Comparison of ENCODE assay signal across 31 mouse cellular contexts in genomic region chr5:30411524-30411923, GRCm38 (mm10). TPM values are rescaled to one million over a fixed set of nuclear protein-coding genes. Genes with fewer than 3 reads are reported as not detected.
DNase-seq lines count a peak whose midpoint lies in the region; ATAC-seq and TF ChIP-seq lines count a peak whose summit lies in the region.
"Had no signal": no experiment of that assay in that cellular context is flagged by ENCODE, and none has a peak within 500 bp of the region (broad histone marks: within the 10 kb centered on the region; RNA-seq: fewer than 3 reads in every experiment).

No protein-coding gene starts in this region.

- H3K27me3 ChIP-seq in kidney, adult 2 months (replicated peaks; ENCODE audit: control insufficient read depth, insufficient read depth, low read length) = no peaks in the 10 kb centered on the region
- no peaks in the 10 kb centered on the region for H3K27me3 ChIP-seq in kidney, embryonic 16.5 days (ENCODE audit: insufficient read depth, low read length)
- H3K27me3 ChIP-seq in neural tube, embryonic 13.5 days = no peaks in the 10 kb centered on the region
- H3K27me3 ChIP-seq in neural tube, embryonic 15.5 days (replicated peaks) = no peaks in the 10 kb centered on the region
- H3K27me3 ChIP-seq: embryonic facial prominence, embryonic 12.5 days; heart, embryonic 13.5 days had no signal

- WGBS in kidney, adult 2 months = 56% methylated on average over 10 of the region's 10 CpGs
- 68% methylated on average over 10 of the region's 10 CpGs for WGBS in kidney, embryonic 16.5 days
- 47% methylated on average over 10 of the region's 10 CpGs for WGBS in neural tube, embryonic 13.5 days
- 48% methylated on average over 10 of the region's 10 CpGs for WGBS in neural tube, embryonic 15.5 days

- no peaks in the 10 kb centered on the region for H3K36me3 ChIP-seq in kidney, adult 2 months (ENCODE audit: control insufficient read depth, insufficient read depth, low read length)
- H3K36me3 ChIP-seq in kidney, embryonic 16.5 days (ENCODE audit: insufficient read depth, low read length) = no peaks in the 10 kb centered on the region
- no peaks in the 10 kb centered on the region for H3K36me3 ChIP-seq in neural tube, embryonic 13.5 days
- H3K36me3 ChIP-seq in neural tube, embryonic 15.5 days = no peaks in the 10 kb centered on the region
- H3K36me3 ChIP-seq: embryonic facial prominence, embryonic 12.5 days; G1E; heart, embryonic 13.5 days; liver, embryonic 13.5 days had no signal

- no peak for TF ChIP-seq CTCF in kidney, adult 2 months (conservative IDR thresholded peaks at IDR 0.05; ENCODE audit: insufficient read depth, insufficient read length, low read depth, low read length)

- DNase-seq in adrenal gland, adult 2 months = peak; percentile 23
- DNase-seq in adrenal gland, postnatal 14 days = no peak
- peak; percentile 58 for DNase-seq in kidney, adult 2 months
- DNase-seq in right cerebral cortex, postnatal 36 days (ENCODE audit: low spot score in 2 of 2) = no peak
- no peak for DNase-seq in cerebellum, adult 18-20 months
- DNase-seq: cerebellum, adult 2 months; forebrain, postnatal 0 days; heart, adult 11 months; heart, postnatal 4 days; layer of hippocampus, postnatal 36 days; liver, embryonic 13.5 days; lung, postnatal 10 days; right cerebral cortex, adult 18-20 months; spleen, adult 18-20 months; thymus, postnatal 14 days had no signal

- no peak overlapping the region for H3K27ac ChIP-seq in kidney, adult 2 months (ENCODE audit: insufficient read depth, low read depth, low read length)
- no peak overlapping the region for H3K27ac ChIP-seq in kidney, embryonic 16.5 days (ENCODE audit: low read length)
- 0 out of 2 replicates have a peak overlapping the region, but pooled peaks have one; percentile 5 for H3K27ac ChIP-seq in neural tube, embryonic 13.5 days (replicated peaks)
- H3K27ac ChIP-seq in neural tube, embryonic 15.5 days (replicated peaks) = no peak overlapping the region
- H3K27ac ChIP-seq: embryonic facial prominence, embryonic 12.5 days; heart, embryonic 13.5 days; liver, embryonic 13.5 days had no signal

- H3K4me3 ChIP-seq in kidney, adult 2 months (ENCODE audit: insufficient read depth, low read depth, low read length) = no peak overlapping the region
- no peak overlapping the region for H3K4me3 ChIP-seq in kidney, embryonic 16.5 days (ENCODE audit: low read length)
- no peak overlapping the region for H3K4me3 ChIP-seq in neural tube, embryonic 13.5 days
- no peak overlapping the region for H3K4me3 ChIP-seq in neural tube, embryonic 15.5 days (replicated peaks)
- H3K4me3 ChIP-seq: embryonic facial prominence, embryonic 12.5 days; heart, embryonic 13.5 days; liver, embryonic 13.5 days; megakaryocyte, embryonic 14.5 days; myocyte had no signal

- no peak for ATAC-seq in kidney, embryonic 16.5 days (ENCODE audit: low FRiP score, low TSS enrichment)
- ATAC-seq in neural tube, embryonic 13.5 days (ENCODE audit: low read depth) = no peak
- ATAC-seq in neural tube, embryonic 15.5 days (ENCODE audit: low FRiP score) = no peak
- ATAC-seq: CD4-positive, CD25-positive, alpha-beta regulatory T cell, adult 4 months; forebrain, postnatal 0 days; inflammation-experienced regulatory T-cells, adult 6 months had no signal

- no peaks in the 10 kb centered on the region for H3K4me1 ChIP-seq in kidney, adult 2 months (ENCODE audit: control insufficient read depth, insufficient read depth, low read length)
- no peaks in the 10 kb centered on the region for H3K4me1 ChIP-seq in kidney, embryonic 16.5 days (ENCODE audit: insufficient read depth, low read length)
- peaks cover 32% of the 10 kb centered on the region for H3K4me1 ChIP-seq in neural tube, embryonic 13.5 days (replicated peaks)
- H3K4me1 ChIP-seq in neural tube, embryonic 15.5 days = peaks cover 20% of the 10 kb centered on the region
- H3K4me1 ChIP-seq: liver, embryonic 13.5 days; megakaryocyte, embryonic 14.5 days had no signal

- H3K9ac ChIP-seq in kidney, embryonic 16.5 days (replicated peaks; ENCODE audit: low read length) = no peak overlapping the region
- no peak overlapping the region for H3K9ac ChIP-seq in neural tube, embryonic 13.5 days
- H3K9ac ChIP-seq in neural tube, embryonic 15.5 days (replicated peaks) = no peak overlapping the region
- H3K9ac ChIP-seq: embryonic facial prominence, embryonic 12.5 days; forebrain, postnatal 0 days; heart, embryonic 13.5 days; liver, embryonic 13.5 days had no signal

- H3K4me2 ChIP-seq in kidney, embryonic 16.5 days (replicated peaks; ENCODE audit: low read depth, low read length) = no peak overlapping the region
- H3K4me2 ChIP-seq in neural tube, embryonic 13.5 days = no peak overlapping the region
- no peak overlapping the region for H3K4me2 ChIP-seq in neural tube, embryonic 15.5 days
- H3K4me2 ChIP-seq: embryonic facial prominence, embryonic 12.5 days; heart, embryonic 13.5 days; liver, embryonic 13.5 days had no signal

- TF ChIP-seq POLR2A in kidney, adult 2 months (IDR thresholded peaks at IDR 0.05; ENCODE audit: low read depth, low read length) = no peak

- no peaks in the 10 kb centered on the region for H3K9me3 ChIP-seq in kidney, embryonic 16.5 days (ENCODE audit: low read length)
- H3K9me3 ChIP-seq in neural tube, embryonic 13.5 days = no peaks in the 10 kb centered on the region
- H3K9me3 ChIP-seq in neural tube, embryonic 15.5 days (replicated peaks) = no peaks in the 10 kb centered on the region
- H3K9me3 ChIP-seq: embryonic facial prominence, embryonic 12.5 days; G1E; heart, embryonic 13.5 days; liver, embryonic 13.5 days; megakaryocyte, embryonic 14.5 days had no signal

RNA-seq across cellular contexts. Expression of gene Otof, which starts 50.2 kb away (rescaled TPM):
- total RNA-seq in adrenal gland, adult 2 months (2021) = under 1 TPM; 0.06 to 0.10 TPM
- 0.42 and 0.43 TPM in 2 replicates for polyA plus RNA-seq in adrenal gland, adult 2 months (2012; rRNA removed)
- 0.07 and 0.08 TPM in 2 replicates for total RNA-seq in adrenal gland, postnatal 14 days (2021)
- 0.05 TPM in 1 of 2 replicates, not detected in the other for polyA plus RNA-seq in kidney, adult 2 months (2012; rRNA removed)
- 0.06 and 0.09 TPM in 2 replicates for polyA plus RNA-seq in kidney, embryonic 16.5 days (2015; fragmentation: Nextera tagmentation; extraction: Ambion mirVana)
- 0.88 and 0.92 TPM in 2 replicates for polyA plus RNA-seq in neural tube, embryonic 13.5 days (2015; fragmentation: Nextera tagmentation; extraction: Ambion mirVana)
- polyA plus RNA-seq in neural tube, embryonic 15.5 days (2015; fragmentation: Nextera tagmentation; extraction: Ambion mirVana) = 7.2 and 7.8 TPM in 2 replicates
- total RNA-seq: common myeloid progenitor, adult 5-6 weeks had no signal
- polyA plus RNA-seq: CD4-positive, CD25-positive, alpha-beta regulatory T cell, adult 4 months; G1E; inflammation-experienced regulatory T-cells, adult 6 months; myocyte had no signal

RNA-seq across cellular contexts. Expression of gene 1700001C02Rik, which starts 54.3 kb away (rescaled TPM):
- total RNA-seq in adrenal gland, adult 2 months (2021) = not detected
- not detected in 2 replicates for polyA plus RNA-seq in adrenal gland, adult 2 months (2012; rRNA removed)
- total RNA-seq in adrenal gland, postnatal 14 days (2021) = not detected in 2 replicates
- polyA plus RNA-seq in kidney, adult 2 months (2012; rRNA removed) = 0.19 TPM in 1 of 2 replicates, not detected in the other
- polyA plus RNA-seq in kidney, embryonic 16.5 days (2015; fragmentation: Nextera tagmentation; extraction: Ambion mirVana) = not detected in 2 replicates
- not detected in 2 replicates for polyA plus RNA-seq in neural tube, embryonic 13.5 days (2015; fragmentation: Nextera tagmentation; extraction: Ambion mirVana)
- polyA plus RNA-seq in neural tube, embryonic 15.5 days (2015; fragmentation: Nextera tagmentation; extraction: Ambion mirVana) = 0.36 and 0.65 TPM in 2 replicates
- total RNA-seq: adrenal gland, adult 18-20 months; common myeloid progenitor, adult 5-6 weeks; G1E; gastrocnemius, adult 18-20 months; heart, postnatal 4 days; layer of hippocampus, adult 18-20 months; layer of hippocampus, postnatal 36 days; left cerebral cortex, postnatal 36 days had no signal
- polyA plus RNA-seq: CD4-positive, CD25-positive, alpha-beta regulatory T cell, adult 4 months; embryonic facial prominence, embryonic 12.5 days; G1E; heart, embryonic 13.5 days; inflammation-experienced regulatory T-cells, adult 6 months; liver, embryonic 13.5 days; myocyte; stomach, embryonic 16.5 days had no signal

Comparison
In these comparisons a context has a peak if more than half of its experiments do, and no peak if none do; other contexts are left out.
1. DNase-seq: peak in adrenal gland, adult 2 months (single experiment) and kidney, adult 2 months (single experiment); none in adrenal gland, postnatal 14 days (single experiment), right cerebral cortex, postnatal 36 days (0 of 2) and cerebellum, adult 18-20 months (0 of 2).